Mouse (Mus musculus) testis, postnatal 10 days (tissue): Measurements from ENCODE around the gene Nicn1.
A peak's percentile ranks its signal among the peaks of the same experiment; 100 is the strongest.
"Not testable (repeated sequence)": the region's sequence is repeated elsewhere in the genome, so short reads cannot be mapped to it uniquely, and the experiment has no call there.

Experiments used
- DNase-seq: peaks from one replicate; pipeline ENCODE4 v3.0.0; 2021; ENCODE audit warnings: low spot score

Gene Nicn1

GRCm38 (mm10) chr9:108278697-108279450 lies 11.4 kb upstream of the Nicn1 start:
- DNase-seq: peak; percentile 64

DNA sequence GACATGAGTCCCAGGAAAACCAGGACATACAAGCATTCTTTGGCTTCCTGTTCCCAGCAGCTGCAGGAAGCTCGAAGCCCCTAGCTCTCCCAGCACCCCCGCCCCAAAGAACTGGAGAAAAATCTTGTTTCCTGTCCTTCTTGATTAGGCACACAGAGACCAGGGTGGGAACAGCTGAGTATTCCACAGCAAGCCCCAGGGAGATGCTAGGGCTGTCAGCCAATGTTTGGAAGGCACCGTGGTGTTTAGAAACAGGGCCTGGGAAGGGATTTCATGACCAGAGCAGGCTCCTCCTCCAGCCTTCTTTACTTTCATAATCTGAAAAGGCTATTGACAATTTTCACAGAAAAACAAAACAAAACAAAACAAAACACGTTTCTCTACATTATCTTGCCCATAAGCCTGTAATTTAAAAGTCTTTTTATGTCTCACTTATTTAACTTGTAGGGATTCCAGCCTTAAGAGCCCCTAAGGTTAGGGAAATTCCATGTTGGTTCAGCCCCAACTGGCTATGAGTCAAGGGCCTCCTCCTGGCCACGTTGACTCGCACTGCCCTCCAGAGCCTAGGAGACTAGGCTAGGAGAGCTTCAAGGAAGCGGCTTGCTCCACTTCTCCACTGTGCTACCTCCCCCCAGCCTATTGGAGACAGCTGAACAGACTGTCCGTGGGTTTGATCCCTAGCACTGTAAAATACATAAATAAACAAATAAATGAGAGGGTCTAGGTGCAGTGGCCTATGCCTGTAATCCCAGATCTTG lies 10.0 kb upstream of the Nicn1 start:
- peak; percentile 85 for DNase-seq

GRCm38 (mm10) chr9:108284410-108284809 lies 5.8 kb upstream of the Nicn1 start:
- peak; percentile 85 for DNase-seq

- DNase-seq: not testable (repeated sequence)
Measured at GRCm38 (mm10) chr9:108287526-108288238, 2.5 kb upstream of the Nicn1 start.

DNA sequence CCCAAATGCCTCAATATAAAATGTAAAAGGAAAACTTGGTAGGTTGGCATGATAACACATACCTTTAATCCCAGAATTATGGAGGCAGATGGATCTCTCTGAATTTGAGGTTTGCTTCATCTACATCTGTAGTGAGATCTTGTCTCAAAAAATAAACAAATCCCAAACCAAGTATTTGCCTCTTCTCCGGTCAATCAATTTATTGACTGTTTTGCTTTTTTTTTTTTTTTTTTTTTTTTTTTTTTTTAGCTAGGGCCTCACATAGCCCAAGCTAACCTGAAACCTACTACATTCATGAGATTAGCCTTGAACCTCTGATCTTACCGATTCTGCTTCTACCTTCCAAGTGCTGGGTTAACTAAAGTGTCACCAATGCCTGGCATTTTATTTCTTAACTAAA lies 882 bp upstream of the Nicn1 start:
- DNase-seq: no peak

- DNase-seq: no peak
Measured at GRCm38 (mm10) chr9:108290773-108291172, 544 bp downstream of the Nicn1 start.

- DNase-seq: no peak
Measured at GRCm38 (mm10) chr9:108296453-108297355, 6.5 kb downstream of the Nicn1 start, which contains the start of gene Amt. TSS of gene Amt (plus strand) at chr9:108296853.

DNA sequence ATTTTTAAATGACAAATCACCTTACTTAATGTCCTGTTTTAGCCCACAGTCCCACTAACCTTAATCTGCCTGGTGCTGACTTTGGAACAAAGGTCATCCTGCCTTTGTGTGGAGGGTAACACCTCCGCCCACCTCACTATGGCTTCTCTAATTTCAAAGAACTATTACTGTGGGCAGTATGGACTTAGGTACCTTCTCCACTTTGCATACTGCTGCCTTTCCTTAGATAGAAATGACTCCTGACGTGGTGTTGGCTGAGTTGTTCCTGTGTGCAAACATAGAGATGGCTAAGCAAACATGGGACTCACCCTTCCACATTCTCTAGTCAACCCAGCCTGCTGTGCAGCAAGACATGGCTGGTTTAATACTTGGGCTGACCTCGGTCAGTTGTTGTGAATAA lies 11.6 kb downstream of the Nicn1 start:
- no peak for DNase-seq

- no peak for DNase-seq
Measured at GRCm38 (mm10) chr9:108304716-108305115, 14.5 kb downstream of the Nicn1 start.

- no peak for DNase-seq
Measured at GRCm38 (mm10) chr9:108305170-108305569, 14.9 kb downstream of the Nicn1 start.

DNA sequence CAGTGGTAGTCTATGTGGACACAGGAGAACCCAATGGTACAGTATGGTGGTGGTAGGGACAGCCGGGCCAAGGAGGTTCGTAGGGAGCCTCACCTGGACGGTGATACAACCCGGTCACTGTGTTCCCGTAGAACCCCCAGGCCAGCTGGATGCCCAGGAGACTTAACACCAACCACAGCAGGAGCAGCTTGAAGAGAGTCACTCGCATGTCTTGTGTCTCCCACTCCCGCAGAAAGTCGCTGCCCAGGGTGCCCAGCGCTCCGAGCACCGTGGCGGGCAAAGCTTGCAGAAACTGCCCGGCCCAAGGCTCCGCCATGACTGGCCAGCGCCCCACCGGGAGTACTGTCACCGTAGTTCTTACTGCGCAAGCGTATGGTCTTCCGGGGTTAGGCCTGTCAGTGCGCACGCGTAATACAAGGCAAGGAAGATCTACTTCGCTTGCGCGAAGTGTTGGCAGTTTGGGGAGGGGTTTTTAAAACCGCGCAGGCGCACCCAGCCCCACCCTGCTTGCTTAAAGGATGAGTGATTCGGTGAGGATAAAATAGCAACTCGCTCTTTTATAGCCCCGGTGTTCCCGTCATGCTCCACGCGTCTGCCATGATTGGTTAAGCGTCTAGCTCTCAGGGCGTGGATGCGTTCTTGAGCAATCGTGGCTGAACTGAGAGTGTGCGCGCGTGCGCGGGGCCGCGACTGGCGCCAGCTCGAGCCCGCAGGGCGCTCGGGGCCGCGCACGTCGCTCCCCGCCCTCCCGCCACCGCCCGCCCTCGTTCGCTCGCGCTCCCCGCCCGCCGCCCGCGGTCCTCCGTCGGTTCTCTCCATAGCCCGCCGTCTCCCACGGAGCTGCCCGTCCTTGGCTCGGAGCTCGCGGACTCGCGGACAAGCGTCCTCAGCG lies 15.6 kb downstream of the Nicn1 start, which contains the start of the genes Rhoa and Tcta:
Gene Rhoa, plus strand, starts transcription at position 501 of the 892 bp plus-strand sequence.
Gene Tcta, minus strand, starts transcription at position 532 of the 892 bp plus-strand sequence.
- peak; percentile 96 for DNase-seq

DNA sequence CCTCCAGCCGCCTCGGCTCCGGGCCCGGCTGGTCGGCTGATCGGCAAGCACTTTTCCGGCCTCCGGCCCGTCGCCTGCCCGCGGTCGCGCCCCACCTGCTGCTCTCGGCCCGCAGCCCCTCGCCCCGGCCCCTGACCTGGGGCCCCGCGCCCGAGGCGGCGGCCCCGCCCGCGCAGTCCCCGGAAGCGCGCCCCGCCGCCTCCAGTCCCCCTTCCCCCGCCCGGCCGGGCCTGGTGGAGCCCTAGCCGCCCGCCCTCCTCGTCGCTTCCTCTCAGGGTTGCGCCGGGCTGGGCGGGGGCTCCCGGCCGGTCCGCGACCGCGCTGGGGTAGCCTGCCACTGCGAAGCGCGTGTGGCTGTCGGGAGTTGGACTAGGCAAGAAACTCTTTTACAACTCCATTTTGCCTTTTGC lies 16.3 kb downstream of the Nicn1 start:
- peak; percentile 88 for DNase-seq

GRCm38 (mm10) chr9:108307021-108307807 lies 17.0 kb downstream of the Nicn1 start:
- DNase-seq: no peak

GRCm38 (mm10) chr9:108308141-108308540 lies 17.9 kb downstream of the Nicn1 start:
- DNase-seq: no peak

DNA sequence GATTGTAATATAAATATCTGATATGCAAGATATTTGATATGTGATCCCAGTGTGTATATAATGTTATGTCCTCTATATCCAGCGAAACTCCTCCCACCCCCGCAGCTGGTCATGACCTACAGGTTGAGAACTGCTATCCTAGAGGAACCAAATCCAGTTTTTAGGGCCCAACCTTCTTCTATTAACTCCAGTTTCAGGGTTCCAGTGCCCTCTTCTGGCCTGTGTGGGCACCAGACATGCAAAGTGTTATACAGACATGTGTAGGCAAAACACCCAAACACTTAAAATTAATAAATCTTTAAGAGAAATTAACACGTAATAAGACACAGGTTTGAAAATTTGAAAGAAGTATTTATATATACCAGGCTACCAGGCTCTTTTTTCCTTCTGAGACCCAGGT lies 27.3 kb downstream of the Nicn1 start:
- no peak for DNase-seq

- DNase-seq: no peak
Measured at GRCm38 (mm10) chr9:108318462-108318861, 28.2 kb downstream of the Nicn1 start.

- not testable (repeated sequence) for DNase-seq
Measured at GRCm38 (mm10) chr9:108322054-108322453, 31.8 kb downstream of the Nicn1 start.

GRCm38 (mm10) chr9:108324784-108325183 lies 34.6 kb downstream of the Nicn1 start:
- DNase-seq: no peak

- no peak for DNase-seq
Measured at GRCm38 (mm10) chr9:108325811-108326210, 35.6 kb downstream of the Nicn1 start.
